Mouse (Mus musculus): ENCODE results near the gene Pik3c2b. TPM values are rescaled to one million over a fixed set of nuclear protein-coding genes. Genes with fewer than 3 reads are reported as not detected.

Gene Pik3c2b
- polyA plus RNA-seq, 1 experiment from 2014 or later = 15.5 TPM

GRCm38 (mm10) chr1:133118844-133119243 lies 73.4 kb downstream of the Pik3c2b start:
- Histone ChIP-seq H3K9ac (no peak overlapping the region), H3K36me3 (ENCODE audit: poor library complexity, severe bottlenecking) (peaks cover 4% of the 10 kb centered on the region; the same call in 1 of the 2 replicates), H3K4me2 (no peak overlapping the region), H3K4me1 (no peaks in the 10 kb centered on the region), H3K4me3 (no peak overlapping the region), H3K27me3 (no peaks in the 10 kb centered on the region), H3K9me3 (replicated peaks) (no peaks in the 10 kb centered on the region; the same call in 1 of the 2 replicates), H3K27ac (no peak overlapping the region)
- no peak for ATAC-seq
- 85% methylated on average over 3 of the region's 3 CpGs for WGBS

DNA sequence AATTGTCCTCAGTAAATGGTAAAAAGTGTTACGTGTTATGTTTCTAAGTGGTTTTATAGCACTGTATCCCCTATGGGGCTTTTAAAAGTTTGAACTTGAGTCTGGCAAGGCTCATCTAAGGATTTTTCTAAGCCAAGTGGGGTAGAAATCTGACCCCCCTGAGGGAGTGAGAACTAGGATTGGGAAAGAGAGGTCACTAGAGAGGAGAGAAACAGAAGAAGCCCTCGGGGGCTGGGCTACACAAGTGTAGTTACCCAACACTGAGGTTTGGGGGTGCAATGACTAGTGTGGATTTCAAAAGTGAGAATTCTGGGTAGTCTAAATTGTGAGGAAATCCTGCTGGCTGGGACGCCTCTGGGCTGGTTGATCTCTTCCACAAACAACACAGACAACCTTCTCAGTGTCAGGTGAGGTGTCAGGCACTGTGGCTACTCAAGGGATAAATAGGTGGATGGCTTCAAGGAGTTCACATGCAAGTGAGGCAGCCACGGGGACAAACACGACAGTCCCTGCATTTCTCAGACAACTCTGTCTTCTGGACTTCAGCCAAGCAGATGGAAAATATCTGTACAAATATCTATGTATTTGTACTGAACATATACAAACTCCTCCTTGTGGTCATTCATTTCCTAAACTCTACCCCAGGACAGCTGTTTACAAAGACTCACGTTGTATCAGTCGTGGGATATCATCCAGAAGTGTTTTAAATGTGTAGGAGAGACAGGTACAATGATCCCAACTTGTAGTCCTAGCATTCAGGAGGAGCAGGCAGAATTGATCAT lies 74.7 kb downstream of the Pik3c2b start:
- 83% methylated on average over 7 of the region's 7 CpGs for WGBS

GRCm38 (mm10) chr1:133121246-133121645 lies 75.8 kb downstream of the Pik3c2b start:
- Histone ChIP-seq H3K27ac (no peak overlapping the region), H3K4me3 (no peak overlapping the region), H3K9me3 (replicated peaks) (no peaks in the 10 kb centered on the region), H3K36me3 (ENCODE audit: poor library complexity, severe bottlenecking) (no peaks in the 10 kb centered on the region), H3K4me2 (no peak overlapping the region), H3K4me1 (no peaks in the 10 kb centered on the region), H3K9ac (no peak overlapping the region), H3K27me3 (no peaks in the 10 kb centered on the region)
- 69% methylated on average over 6 of the region's 6 CpGs for WGBS
- ATAC-seq = no peak

More for the DNA sequence above, 74.7 kb downstream of the Pik3c2b start:
- no peak overlapping the region for H3K9ac ChIP-seq
- no peak overlapping the region for H3K4me2 ChIP-seq
- ATAC-seq = no peak
- H3K9me3 ChIP-seq (replicated peaks) = no peaks in the 10 kb centered on the region; the same call in 1 of the 2 replicates
- H3K4me1 ChIP-seq = no peaks in the 10 kb centered on the region
- no peaks in the 10 kb centered on the region for H3K27me3 ChIP-seq
- no peak overlapping the region for H3K27ac ChIP-seq
- H3K36me3 ChIP-seq (ENCODE audit: poor library complexity, severe bottlenecking) = 0 out of 2 replicates have a peak, but pooled peaks cover under 1% of the 10 kb centered on the region
- H3K4me3 ChIP-seq = no peak overlapping the region

DNA sequence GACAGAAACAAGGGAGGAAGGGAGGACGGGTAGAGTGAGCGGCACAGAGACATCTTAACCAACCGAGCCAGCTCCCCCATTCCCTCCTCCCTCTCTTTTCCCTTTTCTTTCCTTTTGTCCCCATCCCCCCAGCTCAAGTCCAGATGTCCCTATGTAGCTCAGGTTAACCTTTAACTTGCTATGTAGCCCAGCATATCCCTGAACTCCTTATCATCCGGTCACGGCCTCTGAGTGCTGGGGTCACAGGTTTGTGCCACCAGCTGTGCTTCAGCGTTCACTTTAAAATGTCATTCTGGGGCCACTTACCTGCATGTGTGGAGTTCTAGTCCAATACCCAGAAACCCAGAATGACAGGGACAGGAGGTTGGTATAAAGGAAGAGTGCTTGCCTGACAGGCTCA lies 78.7 kb downstream of the Pik3c2b start:
- Histone ChIP-seq H3K36me3 (ENCODE audit: poor library complexity, severe bottlenecking) (no peaks in the 10 kb centered on the region), H3K4me3 (no peak overlapping the region), H3K4me2 (no peak overlapping the region), H3K9ac (no peak overlapping the region), H3K27ac (no peak overlapping the region), H3K9me3 (replicated peaks) (no peaks in the 10 kb centered on the region), H3K4me1 (peaks cover under 1% of the 10 kb centered on the region; the same call in 1 of the 2 replicates), H3K27me3 (no peaks in the 10 kb centered on the region)
- no peak for ATAC-seq
- WGBS = 78% methylated on average over 6 of the region's 6 CpGs

- Histone ChIP-seq H3K36me3 (ENCODE audit: poor library complexity, severe bottlenecking) (no peaks in the 10 kb centered on the region), H3K9ac (no peak overlapping the region), H3K27ac (no peak overlapping the region), H3K4me3 (no peak overlapping the region), H3K4me2 (no peak overlapping the region), H3K9me3 (replicated peaks) (no peaks in the 10 kb centered on the region), H3K27me3 (no peaks in the 10 kb centered on the region), H3K4me1 (peaks cover 15% of the 10 kb centered on the region)
- ATAC-seq = no peak
- 89% methylated on average over 9 of the region's 9 CpGs for WGBS
These were observed 80.3 kb downstream of the Pik3c2b start for GRCm38 (mm10) chr1:133125640-133126364.

DNA sequence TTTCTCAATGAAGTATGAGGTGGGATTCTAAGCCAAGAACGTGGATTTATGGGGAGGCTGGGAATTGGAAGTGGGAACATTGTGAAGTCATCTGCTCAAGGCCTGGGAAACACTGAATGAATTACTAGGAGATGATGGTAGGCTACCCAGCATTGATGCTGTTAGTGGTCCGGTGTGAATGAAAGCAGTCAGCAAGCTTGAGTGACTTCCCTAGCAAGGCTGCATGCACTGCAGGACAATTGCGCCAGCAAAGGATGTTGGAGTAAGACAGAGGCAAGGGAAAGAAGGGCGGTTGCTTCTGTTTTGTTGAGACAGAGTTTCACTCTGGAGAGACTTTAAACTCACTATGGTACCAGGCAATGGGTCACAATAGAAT lies 80.9 kb downstream of the Pik3c2b start:
- H3K4me3 ChIP-seq = no peak overlapping the region
- WGBS = 65% methylated on average over 4 of the region's 4 CpGs
- no peaks in the 10 kb centered on the region for H3K36me3 ChIP-seq (ENCODE audit: poor library complexity, severe bottlenecking)
- ATAC-seq = no peak
- peaks cover 15% of the 10 kb centered on the region for H3K4me1 ChIP-seq
- no peak overlapping the region for H3K4me2 ChIP-seq
- H3K27me3 ChIP-seq = no peaks in the 10 kb centered on the region
- no peak overlapping the region for H3K9ac ChIP-seq
- no peaks in the 10 kb centered on the region for H3K9me3 ChIP-seq (replicated peaks)
- H3K27ac ChIP-seq = no peak overlapping the region

DNA sequence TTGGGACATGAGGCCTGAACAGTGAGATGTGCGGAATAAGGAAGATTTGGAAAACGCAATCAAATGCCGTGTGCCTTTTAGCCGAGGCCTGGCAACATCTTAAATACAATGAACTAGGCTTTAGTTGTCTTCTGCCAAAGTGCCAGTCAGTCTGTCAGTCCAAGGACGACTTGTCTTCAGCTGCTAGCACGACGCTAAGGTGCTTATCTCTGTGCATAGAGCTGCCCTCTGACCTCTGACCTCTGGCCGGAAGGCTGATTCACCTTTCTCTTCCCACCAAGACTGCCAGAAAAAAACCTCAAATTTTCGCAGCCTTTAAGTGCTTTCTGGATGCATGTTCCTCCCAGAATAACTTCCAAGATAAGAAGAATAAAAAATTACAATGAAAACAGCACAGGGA lies 81.9 kb downstream of the Pik3c2b start:
- ATAC-seq = no peak
- H3K36me3 ChIP-seq (ENCODE audit: poor library complexity, severe bottlenecking) = no peaks in the 10 kb centered on the region
- H3K27ac ChIP-seq = no peak overlapping the region
- 68% methylated on average over 9 of the region's 9 CpGs for WGBS
- H3K4me2 ChIP-seq = no peak overlapping the region
- no peak overlapping the region for H3K4me3 ChIP-seq
- H3K27me3 ChIP-seq = no peaks in the 10 kb centered on the region
- peaks cover 17% of the 10 kb centered on the region for H3K4me1 ChIP-seq
- H3K9me3 ChIP-seq (replicated peaks) = no peaks in the 10 kb centered on the region
- H3K9ac ChIP-seq = no peak overlapping the region

DNA sequence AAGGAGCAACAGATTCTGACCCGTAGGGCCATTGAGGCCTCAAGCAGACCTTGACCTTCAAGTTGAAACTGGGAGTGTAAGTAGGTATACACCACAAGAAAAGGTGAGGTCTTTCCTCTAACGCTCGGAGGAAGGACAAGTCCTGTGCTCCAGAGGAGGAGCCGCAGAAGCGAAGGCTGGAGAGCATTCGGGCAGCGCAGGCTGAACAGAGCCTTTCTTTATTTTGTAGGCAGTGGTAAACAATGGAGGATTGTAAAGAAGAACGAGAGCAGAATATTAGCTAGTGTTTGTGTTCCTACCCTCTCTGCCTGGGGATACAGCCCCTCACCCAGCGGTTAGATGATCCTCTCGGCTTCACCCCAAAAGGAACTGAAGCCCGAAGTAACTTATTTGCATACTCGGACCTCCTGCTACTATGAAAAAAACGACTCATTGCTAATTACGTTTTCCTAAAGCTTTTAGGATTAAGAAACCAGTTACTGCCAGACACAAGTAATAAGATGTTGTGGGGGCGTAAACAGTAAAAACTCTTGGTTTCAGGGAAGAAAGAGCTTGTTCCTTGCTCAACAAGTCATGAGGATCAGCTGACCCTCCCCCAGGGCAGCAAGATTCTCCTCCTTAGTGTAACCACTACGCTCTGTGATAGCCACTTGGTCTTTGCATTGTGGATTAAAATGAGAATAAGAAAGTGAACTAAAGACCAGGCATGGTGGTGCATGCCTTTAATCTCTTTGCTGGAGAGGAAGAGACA lies 84.2 kb downstream of the Pik3c2b start:
- Histone ChIP-seq H3K27me3 (no peaks in the 10 kb centered on the region), H3K4me2 (peak overlapping the region; percentile 37), H3K4me1 (peaks cover 40% of the 10 kb centered on the region), H3K36me3 (ENCODE audit: poor library complexity, severe bottlenecking) (no peaks in the 10 kb centered on the region), H3K27ac (peak overlapping the region; percentile 44), H3K9me3 (replicated peaks) (no peaks in the 10 kb centered on the region), H3K9ac (0 out of 2 replicates have a peak overlapping the region, but pooled peaks have one; percentile 0), H3K4me3 (no peak overlapping the region)
- 11% methylated on average over 16 of the region's 16 CpGs for WGBS
- no peak for ATAC-seq

DNA sequence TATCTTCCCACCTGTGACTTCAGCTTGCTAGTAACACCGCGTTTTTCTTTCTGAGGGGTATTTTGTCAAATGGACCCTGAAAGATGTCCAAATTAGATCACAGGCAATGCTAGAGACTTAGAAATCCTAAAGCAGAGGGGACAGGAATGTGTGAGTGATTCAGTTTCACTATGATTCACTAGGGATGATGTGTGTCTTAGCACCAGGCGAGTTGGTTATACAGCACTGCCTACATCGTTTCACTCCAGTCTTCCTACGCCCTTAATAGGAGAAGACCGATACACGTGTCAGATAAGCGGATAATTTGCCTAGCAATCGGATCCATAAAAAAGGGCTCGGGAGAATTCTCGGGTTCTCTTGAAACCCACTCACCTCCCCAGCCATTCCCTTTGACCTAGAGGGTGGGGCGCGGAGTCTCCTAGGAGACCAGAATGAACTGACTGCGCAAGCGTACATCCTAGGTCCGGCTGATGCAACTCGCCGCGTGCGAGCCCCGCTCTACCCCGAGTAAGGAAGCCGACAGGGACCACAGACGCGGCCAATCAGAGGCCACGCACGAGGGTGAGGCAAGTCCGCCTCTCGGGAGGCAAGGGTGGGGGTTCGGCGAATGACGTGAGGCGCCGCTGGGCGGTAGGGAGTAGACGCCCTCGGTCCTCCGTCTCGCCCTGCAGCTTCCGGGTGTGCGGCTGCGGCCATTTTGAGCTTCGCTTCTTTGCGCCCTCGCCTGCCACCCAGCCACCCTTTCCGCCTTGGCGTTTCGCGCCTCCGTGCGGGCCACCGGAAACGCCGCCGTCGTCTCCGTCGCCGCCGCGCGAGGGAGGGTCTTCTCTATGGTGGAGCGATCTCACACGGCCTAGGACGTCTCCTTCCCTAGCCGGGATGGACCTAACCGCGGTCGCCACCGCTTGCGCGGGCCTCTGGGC lies 85.4 kb downstream of the Pik3c2b start, which contains the start of gene Ppp1r15b:
TSS of gene Ppp1r15b (plus strand) at position 506 of the 923 bp plus-strand sequence.
- no peaks in the 10 kb centered on the region for H3K27me3 ChIP-seq
- peak within 1 kb of the TSS; percentile 97 for H3K9ac ChIP-seq
- H3K27ac ChIP-seq = peak within 1 kb of the TSS; percentile 93
- H3K4me3 ChIP-seq = peak within 1 kb of the TSS; percentile 98
- no peaks in the 10 kb centered on the region for H3K9me3 ChIP-seq (replicated peaks)
- ATAC-seq = peak; percentile 99
- H3K36me3 ChIP-seq (ENCODE audit: poor library complexity, severe bottlenecking) = peaks cover 5% of the 10 kb centered on the region; the same call in 1 of the 2 replicates
- peak within 1 kb of the TSS; percentile 100 for H3K4me2 ChIP-seq
- 1% methylated on average over 72 of the region's 72 CpGs for WGBS
- peaks cover 52% of the 10 kb centered on the region for H3K4me1 ChIP-seq

DNA sequence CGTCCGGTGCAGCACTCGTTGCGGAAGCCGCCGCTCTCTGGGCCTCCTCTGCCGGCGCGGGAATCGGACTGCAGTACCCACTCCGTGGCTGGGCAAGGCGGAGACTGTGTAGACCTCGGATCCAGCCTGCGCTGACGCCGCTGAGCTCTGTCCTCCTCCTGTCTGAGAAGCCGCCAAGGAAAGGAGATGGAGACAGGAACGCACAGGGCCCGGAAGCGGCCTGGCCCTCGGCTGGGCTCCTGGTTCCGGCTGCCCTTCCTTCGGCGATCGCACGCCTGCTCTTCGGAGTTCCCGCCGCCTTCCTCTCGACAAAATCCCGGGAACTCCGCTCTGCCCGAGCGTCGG lies 86.1 kb downstream of the Pik3c2b start:
- ATAC-seq = no peak
- WGBS = under 1% methylated on average over 35 of the region's 35 CpGs
- H3K4me1 ChIP-seq = peaks cover 59% of the 10 kb centered on the region
- peak overlapping the region; percentile 93 for H3K27ac ChIP-seq
- peak overlapping the region; percentile 98 for H3K4me3 ChIP-seq
- H3K27me3 ChIP-seq = no peaks in the 10 kb centered on the region
- peaks cover 10% of the 10 kb centered on the region for H3K36me3 ChIP-seq (ENCODE audit: poor library complexity, severe bottlenecking)
- H3K9ac ChIP-seq = peak overlapping the region; percentile 97
- no peaks in the 10 kb centered on the region for H3K9me3 ChIP-seq (replicated peaks)
- H3K4me2 ChIP-seq = peak overlapping the region; percentile 100

- peak overlapping the region; percentile 98 for H3K4me3 ChIP-seq
- no peaks in the 10 kb centered on the region for H3K9me3 ChIP-seq (replicated peaks)
- under 1% methylated on average over 11 of the region's 11 CpGs for WGBS
- peaks cover 60% of the 10 kb centered on the region for H3K4me1 ChIP-seq
- ATAC-seq = no peak
- H3K4me2 ChIP-seq = peak overlapping the region; percentile 100
- no peaks in the 10 kb centered on the region for H3K27me3 ChIP-seq
- peak overlapping the region; percentile 93 for H3K27ac ChIP-seq
- H3K9ac ChIP-seq = peak overlapping the region; percentile 97
- peaks cover 14% of the 10 kb centered on the region for H3K36me3 ChIP-seq (ENCODE audit: poor library complexity, severe bottlenecking)
These were observed 86.5 kb downstream of the Pik3c2b start for GRCm38 (mm10) chr1:133131936-133132335.
